Mouse (Mus musculus) adrenal gland, postnatal 10 days (tissue): ENCODE data around the gene Tmem130. TPM values are rescaled to one million over a fixed set of nuclear protein-coding genes. Genes with fewer than 3 reads are reported as not detected.
A peak's percentile ranks its signal among the peaks of the same experiment; 100 is the strongest.
"Not testable (repeated sequence)": the region's sequence is repeated elsewhere in the genome, so short reads cannot be mapped to it uniquely, and the experiment has no call there.

Experiments used
- DNase-seq: peaks from one replicate; pipeline ENCODE4 v3.0.0; 2021; ENCODE audit warnings: mixed read lengths
- long read RNA-seq, 2 experiments: library from polyadenylated mRNA; stranded (forward); transcript quantifications; one replicate each; pipeline ENCODE4 v2.0.0; 2021
- total RNA-seq, 2 experiments: library from RNA; stranded (reverse); gene quantifications; 2 replicates each; pipeline ENCODE4 v1.2.3; 2021

Tmem130 gene
- 10 to 100 TPM; 24.8 to 25.9 TPM for total RNA-seq
- long read RNA-seq, experiment 1, transcript Tmem130-201 (8 exons, 2,805 nt): major isoform, 9 of 43 reads
- long read RNA-seq, experiment 1, partial matches to known transcripts: 5 of 43 reads
- long read RNA-seq, experiment 1, other reads (novel, unspliced or antisense): 29 of 43 reads
- long read RNA-seq, experiment 2, transcript Tmem130-201 (8 exons, 2,805 nt): major isoform, 39 of 65 reads
- long read RNA-seq, experiment 2, partial matches to known transcripts: 2 of 65 reads
- long read RNA-seq, experiment 2, other reads (novel, unspliced or antisense): 24 of 65 reads

- peak; percentile 61 for DNase-seq
Observed at GRCm38 (mm10) chr5:144761161-144761868, at the start of gene Tmem130. TSS of gene Tmem130 (minus strand) at chr5:144761818.

DNA sequence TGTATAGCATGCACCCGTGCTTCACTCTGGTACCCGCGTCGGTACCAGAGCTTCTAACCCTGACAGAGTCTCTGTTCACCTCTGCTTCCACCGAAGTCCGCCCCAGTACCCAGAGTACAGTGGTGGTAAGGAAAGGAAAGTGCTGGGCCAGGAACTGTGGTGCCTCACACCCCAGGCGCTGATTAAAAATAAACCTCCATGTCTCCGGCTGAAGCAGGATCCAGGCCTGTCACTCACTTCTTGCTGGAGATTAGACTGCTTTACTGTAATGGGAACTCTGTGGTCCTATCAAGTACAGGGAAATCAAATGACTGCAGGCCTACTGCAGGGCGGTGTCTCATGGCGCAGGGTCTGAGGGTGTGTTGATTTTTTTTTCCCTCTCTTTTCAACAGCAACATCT is 45.3 kb upstream of the Tmem130 start:
- DNase-seq: no peak

DNA sequence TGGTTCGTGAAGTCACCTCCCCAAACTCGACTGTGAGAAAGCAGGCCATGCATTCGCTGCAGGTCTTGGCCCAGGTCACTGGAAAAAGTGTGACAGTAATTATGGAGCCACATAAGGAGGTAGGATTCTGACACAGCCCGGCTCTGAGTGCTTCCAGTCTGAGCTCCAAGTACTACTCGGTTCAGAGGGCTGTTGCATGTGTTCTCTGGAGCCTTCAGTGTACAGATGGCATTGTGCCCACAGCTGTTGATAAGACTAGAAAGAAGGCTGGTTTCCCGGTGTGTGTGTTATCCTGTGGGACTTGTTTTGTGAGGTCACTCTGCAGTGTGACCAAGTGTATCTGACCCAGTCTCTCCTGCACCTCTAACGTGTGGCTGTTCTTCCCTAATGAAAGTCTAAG is 42.6 kb upstream of the Tmem130 start:
- DNase-seq: no peak

GRCm38 (mm10) chr5:144803066-144803465 is 41.4 kb upstream of the Tmem130 start:
- no peak for DNase-seq

DNA sequence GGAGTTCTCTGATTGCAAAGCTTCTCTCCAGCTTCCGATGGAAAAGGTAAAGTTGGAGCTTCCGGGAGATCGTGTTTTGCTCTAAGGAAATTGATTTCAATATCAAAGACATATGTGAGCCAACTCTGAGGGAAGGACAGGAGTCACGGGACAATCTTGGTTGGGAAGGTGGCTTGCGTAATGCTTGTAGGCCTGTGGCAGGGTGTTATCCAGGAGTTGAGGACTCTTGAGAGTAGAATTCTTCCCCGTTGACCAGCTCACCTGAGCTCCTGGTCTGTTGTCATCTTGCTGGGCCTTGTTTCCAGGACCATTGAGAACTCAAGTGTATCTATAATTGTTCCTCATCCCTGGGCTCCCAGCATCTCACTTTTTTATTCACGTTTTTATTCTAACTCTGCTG is 35.5 kb upstream of the Tmem130 start:
- no peak for DNase-seq

GRCm38 (mm10) chr5:144794687-144795086 is 33.1 kb upstream of the Tmem130 start:
- peak; percentile 33 for DNase-seq

GRCm38 (mm10) chr5:144793374-144793773 is 31.8 kb upstream of the Tmem130 start:
- DNase-seq: no peak

- no peak for DNase-seq
Observed at GRCm38 (mm10) chr5:144786464-144786863, 24.8 kb upstream of the Tmem130 start.

DNA sequence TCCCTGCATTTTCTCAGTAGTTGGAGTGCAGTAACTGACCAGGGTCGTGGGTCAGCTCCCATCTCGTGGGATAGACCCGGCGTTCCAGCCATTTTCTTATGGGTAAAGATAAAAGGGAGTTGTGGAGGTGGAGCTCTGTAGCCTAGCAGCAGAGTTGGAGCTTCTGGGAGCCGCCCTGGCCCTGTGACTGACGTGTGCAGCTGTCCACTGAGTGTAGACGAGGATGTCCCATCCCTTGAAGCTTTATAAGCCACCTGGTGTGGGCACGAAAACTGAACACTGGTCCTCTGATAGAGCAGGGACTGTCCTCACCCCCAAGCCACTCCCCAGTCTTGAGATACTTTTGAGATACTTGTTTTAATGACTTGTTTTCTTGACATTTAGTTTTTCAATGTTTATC is 19.0 kb upstream of the Tmem130 start:
- DNase-seq: no peak

DNA sequence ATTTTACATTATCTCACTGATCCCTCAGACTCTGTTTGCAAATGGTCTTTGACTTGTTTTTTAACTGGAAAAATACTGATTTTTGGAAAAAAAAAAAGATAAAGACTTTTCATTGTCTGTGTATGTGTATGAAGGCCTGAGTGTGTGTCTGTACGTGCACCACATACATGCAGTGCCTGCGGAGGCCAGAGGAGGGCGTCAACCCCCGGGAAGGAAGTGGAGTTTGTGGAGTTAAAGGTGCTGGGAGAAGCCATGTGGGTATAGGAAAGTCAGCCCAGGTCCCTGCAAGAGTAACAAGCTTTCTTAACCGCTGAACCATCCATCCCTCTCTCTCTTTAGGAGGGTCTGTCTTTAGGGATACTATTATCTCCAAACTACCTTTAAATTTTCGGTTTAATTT is 11.6 kb upstream of the Tmem130 start:
- no peak for DNase-seq

DNA sequence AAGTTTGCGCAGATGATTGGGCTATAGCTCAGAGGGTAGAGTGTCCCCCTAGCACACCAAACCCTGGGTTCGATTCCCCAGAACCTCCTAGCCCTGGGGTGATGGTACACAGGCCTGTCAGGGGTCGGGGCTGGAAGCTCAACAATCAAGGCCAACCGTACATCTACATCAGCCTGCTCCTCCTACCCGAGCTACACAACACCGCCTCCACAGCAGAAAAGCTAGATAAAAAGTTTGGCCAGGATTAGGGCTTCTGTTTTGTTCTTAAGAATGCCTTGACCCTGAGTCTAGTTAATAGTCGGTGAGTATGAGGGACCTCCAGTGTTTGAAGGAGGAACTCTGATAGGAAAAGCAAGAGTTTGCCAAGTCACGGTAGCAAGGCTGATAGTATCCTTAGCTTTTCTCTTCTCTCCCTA is 7.5 kb upstream of the Tmem130 start:
- DNase-seq: no peak

DNA sequence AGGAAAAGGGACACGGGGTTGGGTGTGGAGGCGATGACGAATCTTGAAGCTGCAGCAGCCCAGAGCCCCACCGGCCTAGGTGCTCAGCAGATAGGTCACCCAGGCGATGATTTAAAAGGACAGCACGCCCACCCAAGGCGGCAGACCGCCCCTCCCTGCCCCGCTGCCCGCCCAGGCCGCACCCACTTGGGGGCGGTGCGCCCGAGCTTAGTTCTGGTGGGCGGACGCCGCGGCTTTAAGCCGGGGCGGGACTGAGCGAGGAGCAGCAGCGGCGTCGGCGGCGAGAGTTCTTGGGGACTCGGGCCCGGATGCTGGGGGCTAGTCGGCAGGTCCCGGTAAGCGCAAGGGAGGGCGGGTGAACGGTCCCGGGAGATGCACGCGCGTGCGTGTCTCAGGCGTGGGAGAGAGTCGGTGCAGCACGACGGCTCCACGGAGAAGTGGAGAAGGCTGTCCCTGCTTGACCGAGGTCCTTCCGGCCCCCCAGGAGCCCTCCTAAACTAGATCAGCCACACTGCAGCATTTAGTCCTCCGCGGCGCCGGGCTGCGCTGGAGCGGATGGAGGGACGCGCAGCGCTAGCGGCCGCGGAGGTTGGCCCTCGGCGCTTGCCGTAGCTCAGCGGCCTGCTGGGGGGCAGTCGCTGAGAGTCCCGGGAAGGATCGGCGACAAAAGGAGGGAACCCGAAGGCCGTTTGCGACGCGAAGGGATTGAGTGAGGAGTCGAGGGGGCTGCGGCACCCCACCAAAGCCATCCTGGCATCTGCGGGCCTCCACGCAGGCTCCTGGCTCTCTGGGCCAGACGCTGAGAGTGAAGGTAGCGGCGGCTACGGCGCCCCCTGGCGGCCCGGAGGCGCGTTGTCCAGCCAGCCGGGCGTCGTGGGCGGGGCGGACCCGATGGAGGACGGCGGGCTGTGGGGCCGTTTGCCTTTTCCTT is 6.6 kb upstream of the Tmem130 start:
- DNase-seq: peak; percentile 93

GRCm38 (mm10) chr5:144767106-144767798 is 5.6 kb upstream of the Tmem130 start, which contains the start of gene Trrap:
TSS of gene Trrap (plus strand) at chr5:144767732.
- DNase-seq: not testable (repeated sequence)

DNA sequence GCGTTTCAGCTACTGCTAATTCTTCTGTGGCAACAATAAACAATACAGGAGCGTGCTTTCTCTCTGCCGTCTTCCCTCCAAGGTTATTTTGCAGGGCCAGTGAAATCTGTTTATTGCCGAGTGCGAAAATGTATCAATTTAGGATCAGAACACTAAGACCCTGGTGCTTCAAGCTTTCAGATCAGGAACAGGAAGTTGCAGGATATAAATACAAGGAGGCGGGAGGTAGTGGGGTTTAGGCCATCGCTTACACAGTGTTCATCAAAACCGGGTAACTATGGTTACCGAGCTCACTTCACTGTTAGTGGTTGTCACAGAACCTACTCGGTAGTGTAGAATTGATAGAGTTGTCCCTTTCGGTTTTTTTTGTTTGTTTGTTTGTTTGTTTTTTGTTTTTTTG is 5.0 kb upstream of the Tmem130 start:
- DNase-seq: no peak

DNA sequence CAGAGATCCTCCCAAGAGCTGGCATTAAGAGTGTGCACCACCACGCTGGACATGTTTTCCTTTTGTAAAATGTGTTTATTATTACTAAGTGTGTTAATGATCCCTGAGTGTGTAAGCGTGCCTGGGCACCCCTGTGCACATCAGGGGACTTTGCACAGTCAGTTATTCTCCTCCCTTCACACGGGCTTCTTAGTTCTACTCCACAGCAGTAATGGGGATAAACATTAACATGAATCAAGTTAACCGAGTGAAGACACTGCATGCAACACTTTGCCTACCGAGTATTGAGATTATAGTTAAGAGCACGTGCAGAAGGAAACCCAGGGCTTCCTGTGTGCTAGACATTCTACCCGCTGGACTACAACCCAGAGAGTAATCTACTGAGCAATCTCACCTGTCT is 4.4 kb upstream of the Tmem130 start:
- DNase-seq: no peak

DNA sequence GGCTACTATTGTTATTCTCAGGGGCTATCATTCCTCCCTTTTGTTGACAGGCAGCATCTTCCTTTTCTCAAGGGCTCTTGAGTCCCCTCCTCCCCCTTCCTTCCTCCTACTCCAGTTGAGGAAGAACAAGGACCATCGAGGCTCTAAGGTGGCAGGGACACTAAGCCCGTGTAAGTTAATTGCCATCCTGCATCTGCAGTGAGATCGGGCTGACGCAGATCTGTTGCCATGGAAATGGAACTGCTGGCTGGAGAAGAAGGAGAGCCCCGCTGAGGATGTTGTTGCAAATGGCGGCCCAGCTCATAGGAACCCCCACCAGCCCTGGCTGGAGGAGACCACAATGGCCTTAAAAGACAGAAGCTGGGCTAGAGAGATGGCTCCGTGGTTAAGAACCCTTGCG is 3.2 kb downstream of the Tmem130 start:
- no peak for DNase-seq

DNA sequence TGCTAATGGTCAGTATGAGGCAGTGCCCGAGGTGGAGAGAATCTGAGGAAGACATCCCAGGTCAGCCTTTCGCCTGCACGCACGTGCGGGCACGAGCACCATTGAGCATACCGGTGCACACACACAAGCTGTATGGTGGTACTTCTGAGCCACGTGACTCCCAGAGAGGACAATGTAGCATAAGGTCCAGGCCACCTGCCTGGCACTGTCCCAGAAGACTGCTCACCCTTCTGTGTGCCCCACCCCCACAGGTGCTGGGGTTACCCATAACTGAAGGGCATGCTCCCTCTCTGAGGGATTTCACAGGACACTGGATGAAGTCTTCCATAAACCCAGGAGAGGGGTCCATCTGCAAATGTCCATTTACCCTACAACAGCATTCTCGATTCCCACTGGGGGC is 4.2 kb downstream of the Tmem130 start:
- DNase-seq: no peak

GRCm38 (mm10) chr5:144755191-144755590 is 6.4 kb downstream of the Tmem130 start:
- no peak for DNase-seq

GRCm38 (mm10) chr5:144753041-144753440 is 8.6 kb downstream of the Tmem130 start:
- peak; percentile 62 for DNase-seq

- no peak for DNase-seq
Observed at GRCm38 (mm10) chr5:144752432-144752831, 9.2 kb downstream of the Tmem130 start.

DNA sequence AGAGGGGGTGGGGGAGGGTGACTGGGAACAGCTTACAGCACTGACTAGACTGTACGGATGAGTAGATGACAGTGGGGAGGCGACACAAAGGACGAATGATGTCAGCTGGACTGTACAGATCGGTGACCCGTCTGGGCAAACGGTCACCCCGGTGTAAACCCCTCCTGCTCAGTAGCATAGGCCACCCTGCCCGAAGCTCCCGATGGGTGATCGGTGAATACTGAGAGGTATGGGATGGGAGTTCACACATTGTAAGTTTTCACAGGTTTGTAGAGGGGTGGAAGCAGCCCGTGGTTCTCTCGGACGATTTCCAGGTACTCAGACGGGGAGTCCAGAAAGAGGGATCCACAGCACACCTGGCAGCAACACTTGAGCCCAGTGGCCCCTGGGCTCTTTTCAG is 24.5 kb downstream of the Tmem130 start:
- DNase-seq: no peak

DNA sequence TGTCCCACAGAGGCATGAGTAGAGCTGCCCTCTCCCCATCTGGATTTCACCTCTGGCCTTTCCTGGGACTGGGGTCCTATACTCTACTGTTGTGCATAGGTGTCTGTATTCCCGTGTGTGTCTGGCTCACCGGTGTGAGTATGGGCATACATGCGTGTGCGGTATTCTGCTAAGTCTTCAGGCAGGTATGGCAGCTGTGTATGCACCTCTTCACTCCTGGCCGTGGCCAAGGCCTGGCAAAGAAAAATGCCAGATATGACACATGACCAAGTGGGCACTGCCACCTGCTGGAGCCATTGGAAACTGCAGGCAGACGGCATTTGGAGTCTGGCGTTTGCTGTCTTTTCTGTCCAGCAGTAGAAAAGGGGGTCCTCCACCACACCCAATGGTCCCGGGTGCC is 26.7 kb downstream of the Tmem130 start:
- DNase-seq: peak; percentile 86
